Mouse (Mus musculus) urinary bladder, postnatal 25 days (tissue): ENCODE data around the gene Gm10487.
"Not testable (repeated sequence)": the region's sequence is repeated elsewhere in the genome, so short reads cannot be mapped to it uniquely, and the experiment has no call there.

Experiments
- DNase-seq: peaks from one replicate; pipeline ENCODE4 v3.0.0; 2022; ENCODE audit warnings: low spot score

Gene Gm10487

GRCm38 (mm10) chrX:30843369-30843768, at the start of gene Gm10487:
Gm10487 (minus strand) TSS chrX:30843469.
- DNase-seq, result not testable (repeated sequence)
